Mouse (Mus musculus) neural tube, embryonic 10.5 days (tissue): ENCODE measurements at regions not wholly inside any gene's neighbourhood (a gene's known extent, or its start where the extent isn't known, plus 50 kb on each side); places are given as distances from the start of the nearest gene placed in this dataset.
"Not testable (repeated sequence)": the region's sequence is repeated elsewhere in the genome, so short reads cannot be mapped to it uniquely, and the experiment has no call there.

Experiments used
- DNase-seq: peaks from one replicate; pipeline ENCODE4 v3.0.0-alpha.2; 2017; ENCODE audit warnings: low spot score; ENCODE audit errors: extremely low spot score

- DNase-seq: no peak
Measured at GRCm38 (mm10) chr1:124517543-124518171, 472.3 kb upstream of the Dpp10 start.

GRCm38 (mm10) chr1:124510492-124510891 lies 465.1 kb upstream of the Dpp10 start:
- DNase-seq: no peak

GRCm38 (mm10) chr1:124488456-124488855 lies 443.1 kb upstream of the Dpp10 start:
- DNase-seq: no peak

GRCm38 (mm10) chr1:124487965-124488364 lies 442.6 kb upstream of the Dpp10 start:
- DNase-seq: no peak

GRCm38 (mm10) chr1:124450128-124450527 lies 404.8 kb upstream of the Dpp10 start:
- peak; percentile 22 for DNase-seq

- DNase-seq: no peak
Measured at GRCm38 (mm10) chr1:124439526-124439925, 394.2 kb upstream of the Dpp10 start.

GRCm38 (mm10) chr1:124435850-124436249 lies 390.5 kb upstream of the Dpp10 start:
- DNase-seq: no peak

GRCm38 (mm10) chr1:124429583-124429982 lies 384.2 kb upstream of the Dpp10 start:
- no peak for DNase-seq

- no peak for DNase-seq
Measured at GRCm38 (mm10) chr1:124416762-124417161, 371.4 kb upstream of the Dpp10 start.

- DNase-seq: no peak
Measured at GRCm38 (mm10) chr1:124410236-124410635, 364.9 kb upstream of the Dpp10 start.

GRCm38 (mm10) chr1:124409781-124410180 lies 364.4 kb upstream of the Dpp10 start:
- DNase-seq: no peak

- DNase-seq: peak; percentile 15
Measured at GRCm38 (mm10) chr1:124369604-124370003, 324.2 kb upstream of the Dpp10 start.

GRCm38 (mm10) chr1:124348491-124348890 lies 303.1 kb upstream of the Dpp10 start:
- DNase-seq: not testable (repeated sequence)

GRCm38 (mm10) chr1:124339444-124339843 lies 294.1 kb upstream of the Dpp10 start:
- no peak for DNase-seq

- no peak for DNase-seq
Measured at GRCm38 (mm10) chr1:124338648-124339047, 293.3 kb upstream of the Dpp10 start.

GRCm38 (mm10) chr1:124332294-124332693 lies 286.9 kb upstream of the Dpp10 start:
- no peak for DNase-seq
